22 mouse cellular contexts compared by ENCODE assay signal in the genomic region with DNA sequence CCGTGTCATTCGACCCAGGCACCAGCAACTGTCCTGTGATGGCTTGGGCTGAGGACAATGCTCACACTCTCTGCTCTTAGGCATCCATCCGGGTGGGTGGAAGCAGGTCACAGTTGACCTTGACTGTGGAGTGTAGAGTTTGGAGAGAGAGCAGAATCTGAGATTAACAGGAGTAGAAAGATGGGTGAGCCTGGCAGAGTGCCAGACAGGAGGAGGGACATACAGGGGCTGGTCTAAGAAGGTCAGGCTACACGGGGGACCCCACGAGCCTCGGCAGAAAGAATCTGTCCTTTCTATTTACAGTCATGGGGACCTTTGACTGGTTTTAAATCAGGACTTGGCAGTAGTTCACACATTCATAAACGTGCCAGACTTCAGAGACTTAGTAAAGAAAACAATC. TPM values are rescaled to one million over a fixed set of nuclear protein-coding genes. Genes with fewer than 3 reads are reported as not detected.
DNase-seq lines count a peak whose midpoint lies in the region; ATAC-seq lines count a peak whose summit lies in the region.
"Had no signal": no experiment of that assay in that cellular context is flagged by ENCODE, and none has a peak within 500 bp of the region (broad histone marks: within the 10 kb centered on the region; RNA-seq: fewer than 3 reads in every experiment).

No protein-coding gene starts in this region.

- H3K36me3 ChIP-seq in heart, embryonic 11.5 days (ENCODE audit: control insufficient read depth, insufficient read depth, low read length), result no peaks in the 10 kb centered on the region
- H3K36me3 ChIP-seq in kidney, embryonic 15.5 days, result no peaks in the 10 kb centered on the region
- H3K36me3 ChIP-seq: embryonic facial prominence, embryonic 12.5 days; forebrain, embryonic 15.5 days; heart, embryonic 10.5 days; hindbrain, embryonic 15.5 days had no signal

- H3K4me1 ChIP-seq in heart, embryonic 11.5 days (ENCODE audit: control insufficient read depth, insufficient read depth, low read length), result peaks cover 4% of the 10 kb centered on the region
- H3K4me1 ChIP-seq in kidney, embryonic 15.5 days, result peaks cover 17% of the 10 kb centered on the region

- H3K4me2 ChIP-seq in heart, embryonic 11.5 days, result no peak overlapping the region
- H3K4me2 ChIP-seq in kidney, embryonic 15.5 days, result no peak overlapping the region
- H3K4me2 ChIP-seq: embryonic facial prominence, embryonic 12.5 days; forebrain, embryonic 15.5 days; hindbrain, embryonic 15.5 days had no signal

- intact Hi-C loops in heart, postnatal 14 days (cut with DNase I), result no loop called here

- H3K4me3 ChIP-seq in heart, embryonic 11.5 days (ENCODE audit: low read depth, low read length), result no peak overlapping the region
- H3K4me3 ChIP-seq in kidney, embryonic 15.5 days (replicated peaks), result no peak overlapping the region
- H3K4me3 ChIP-seq: embryonic facial prominence, embryonic 12.5 days; forebrain, embryonic 15.5 days; heart, embryonic 10.5 days; hindbrain, embryonic 15.5 days had no signal

- H3K9ac ChIP-seq in heart, embryonic 11.5 days (ENCODE audit: low read depth, low read length), result 0 out of 2 replicates have a peak overlapping the region, but pooled peaks have one; percentile 4
- no peak overlapping the region for H3K9ac ChIP-seq in kidney, embryonic 15.5 days
- H3K9ac ChIP-seq: embryonic facial prominence, embryonic 12.5 days; forebrain, embryonic 15.5 days; hindbrain, embryonic 15.5 days had no signal

- peak; percentile 39 for DNase-seq in adrenal gland, postnatal 25 days
- no peak for DNase-seq in adrenal gland, adult 18-20 months (ENCODE audit: low spot score in 2 of 2)
- DNase-seq in heart, postnatal 14 days, result no peak
- peak; percentile 18 for DNase-seq in kidney, postnatal 14 days
- peak; percentile 17 for DNase-seq in ovary, postnatal 14 days (ENCODE audit: low spot score)
- DNase-seq in ovary, postnatal 10 days (ENCODE audit: low spot score), result no peak
- DNase-seq: cerebellum, adult 11-12 months; cerebellum, adult 9-11 months; gastrocnemius, postnatal 36 days; heart, adult 11 months; heart, postnatal 36 days had no signal

- no peak for ATAC-seq in heart, embryonic 11.5 days (replicated peaks; ENCODE audit: insufficient number of reproducible peaks, low FRiP score, low TSS enrichment)
- ATAC-seq in kidney, embryonic 15.5 days (replicated peaks; ENCODE audit: low FRiP score), result no peak
- ATAC-seq: activated CD4-positive, CD25-positive, alpha-beta regulatory T cell, adult 4 months; forebrain, embryonic 15.5 days; intestine, embryonic 16.5 days; Patski had no signal

- H3K27me3 ChIP-seq in heart, embryonic 11.5 days (ENCODE audit: control insufficient read depth, insufficient read depth, low read length), result peaks cover 42% of the 10 kb centered on the region
- peaks cover 64% of the 10 kb centered on the region for H3K27me3 ChIP-seq in kidney, embryonic 15.5 days
- H3K27me3 ChIP-seq: Patski had no signal

- WGBS in heart, embryonic 11.5 days (ENCODE audit: insufficient replicate concordance), result 42% methylated on average over 7 of the region's 7 CpGs
- 42% methylated on average over 7 of the region's 7 CpGs for WGBS in kidney, embryonic 15.5 days

- no peaks in the 10 kb centered on the region for H3K9me3 ChIP-seq in heart, embryonic 11.5 days (replicated peaks; ENCODE audit: control insufficient read depth, low read length)
- H3K9me3 ChIP-seq in kidney, embryonic 15.5 days (replicated peaks), result no peaks in the 10 kb centered on the region
- H3K9me3 ChIP-seq: embryonic facial prominence, embryonic 12.5 days; forebrain, embryonic 15.5 days; heart, embryonic 10.5 days; hindbrain, embryonic 15.5 days had no signal

- no peak overlapping the region for H3K27ac ChIP-seq in heart, embryonic 11.5 days (ENCODE audit: low read depth, low read length)
- no peak overlapping the region for H3K27ac ChIP-seq in kidney, embryonic 15.5 days
- H3K27ac ChIP-seq: embryonic facial prominence, embryonic 12.5 days; forebrain, embryonic 15.5 days; heart, embryonic 10.5 days; hindbrain, embryonic 15.5 days had no signal

RNA-seq across cellular contexts. Expression of a gene that starts 3.2 kb away (rescaled TPM):
- total RNA-seq in adrenal gland, postnatal 25 days (2021), result 0.67 and 0.95 TPM in 2 replicates
- under 1 TPM; 0.13 to 0.56 TPM for total RNA-seq in adrenal gland, adult 18-20 months (2021)
- 0.14 and 0.24 TPM in 2 replicates for polyA plus RNA-seq in heart, embryonic 11.5 days (2014; fragmentation: Nextera tagmentation; extraction: Ambion mirVana)
- under 1 TPM; 0.17 TPM for total RNA-seq in heart, postnatal 14 days (2021)
- 1.6 and 2.7 TPM in 2 replicates for polyA plus RNA-seq in kidney, embryonic 15.5 days (2015; fragmentation: Nextera tagmentation; extraction: Ambion mirVana)
- total RNA-seq: CH12.LX; gastrocnemius, adult 8-10 months; heart, postnatal 36 days had no signal
- polyA plus RNA-seq: activated CD4-positive, CD25-positive, alpha-beta regulatory T cell, adult 4 months had no signal

RNA-seq across cellular contexts. Expression of a gene that starts 36.8 kb away (rescaled TPM):
- 4.6 and 6.1 TPM in 2 replicates for total RNA-seq in adrenal gland, postnatal 25 days (2021)
- total RNA-seq in adrenal gland, adult 18-20 months (2021), result 10 to 100 TPM in 1 of 2 experiments, 1 to 10 TPM in 1; 8.9 to 12.2 TPM
- 2.1 and 2.3 TPM in 2 replicates for polyA plus RNA-seq in heart, embryonic 11.5 days (2014; fragmentation: Nextera tagmentation; extraction: Ambion mirVana)
- 10 to 100 TPM; 48.2 to 51.1 TPM for total RNA-seq in heart, postnatal 14 days (2021)
- polyA plus RNA-seq in kidney, embryonic 15.5 days (2015; fragmentation: Nextera tagmentation; extraction: Ambion mirVana), result 2.3 and 3.0 TPM in 2 replicates
- total RNA-seq: CH12.LX had no signal
- polyA plus RNA-seq: activated CD4-positive, CD25-positive, alpha-beta regulatory T cell, adult 4 months; Patski had no signal

Comparison
In these comparisons a context has a peak if more than half of its experiments do, and no peak if none do; other contexts are left out.
1. DNase-seq: peak in adrenal gland, postnatal 25 days (single experiment), kidney, postnatal 14 days (single experiment) and ovary, postnatal 14 days (single experiment); none in adrenal gland, adult 18-20 months (0 of 2), heart, postnatal 14 days (0 of 2) and ovary, postnatal 10 days (single experiment).